Mouse (Mus musculus): Measurements from ENCODE around the gene Zfp445.

DNA sequence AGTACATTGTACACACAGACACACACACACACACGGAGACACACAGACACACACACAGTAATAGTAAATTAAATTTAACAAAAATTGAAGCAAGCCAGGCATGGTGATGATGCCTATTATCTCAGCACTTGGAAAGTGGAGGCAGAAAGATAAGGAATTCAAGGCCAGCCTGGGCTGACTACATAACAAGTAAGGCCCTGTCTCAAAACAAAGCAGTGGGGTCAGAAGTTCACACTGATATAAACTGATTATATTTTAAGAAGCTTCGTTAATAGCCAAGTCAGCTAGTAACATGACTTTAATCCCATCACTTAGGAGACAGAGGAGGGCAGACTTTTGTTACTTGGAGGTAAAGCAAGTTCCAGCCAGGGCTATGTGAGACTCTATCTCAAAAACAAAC lies 2.1 kb downstream of the Zfp445 start:
- no peak for TF ChIP-seq CTCF (IDR thresholded peaks at IDR 0.05; ENCODE audit: extremely low read depth, insufficient read depth, insufficient read length, insufficient replicate concordance)
- TF ChIP-seq POLR2A (IDR thresholded peaks at IDR 0.05; ENCODE audit: low read depth, low read length): no peak

Data from spleen, adult 2 months (tissue).